Mouse (Mus musculus): ENCODE measurements around the gene Prdm16.

Prdm16 gene

DNA sequence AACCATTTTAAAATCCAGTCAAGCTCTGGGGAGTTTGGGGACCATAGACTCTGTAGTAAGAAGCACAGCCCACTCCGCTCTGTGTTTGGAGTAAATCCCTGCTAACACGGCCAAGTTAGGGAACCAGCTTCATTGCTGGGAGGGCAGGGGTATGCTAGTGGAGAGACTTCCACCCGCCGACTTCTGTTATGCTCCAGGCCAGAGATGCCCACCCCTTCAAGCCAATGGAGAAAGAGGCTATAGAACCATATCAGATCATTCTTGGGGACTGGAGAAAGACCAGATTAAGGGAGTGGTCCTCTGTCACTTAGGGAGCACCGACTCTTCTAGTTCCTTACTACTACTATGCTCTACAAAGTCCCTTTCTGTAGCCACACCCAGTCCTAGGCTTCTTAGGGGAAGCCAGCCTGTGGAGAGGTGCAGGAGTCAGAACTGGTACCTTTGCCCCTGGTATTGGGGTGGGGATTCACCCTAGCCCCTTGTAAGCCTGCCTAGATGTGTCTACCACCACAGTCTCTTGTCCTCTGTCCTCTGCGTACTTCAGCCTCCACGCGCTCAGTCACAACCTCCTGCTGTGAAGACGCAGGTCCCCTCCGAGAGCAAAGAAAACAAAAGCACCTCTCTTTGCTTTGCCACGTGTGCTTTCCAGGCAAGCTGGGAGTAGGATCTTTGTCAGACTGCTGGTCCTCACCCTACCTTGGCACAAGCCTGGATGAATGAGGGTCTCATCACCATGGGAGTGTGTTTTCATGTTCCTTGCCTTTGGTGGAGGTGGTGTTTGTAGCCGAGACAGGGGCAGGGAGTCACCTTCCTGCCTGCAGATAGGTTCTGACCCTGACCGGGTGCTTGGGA, 3.1 kb upstream of the Prdm16 start:
- no peak for DNase-seq

DNA sequence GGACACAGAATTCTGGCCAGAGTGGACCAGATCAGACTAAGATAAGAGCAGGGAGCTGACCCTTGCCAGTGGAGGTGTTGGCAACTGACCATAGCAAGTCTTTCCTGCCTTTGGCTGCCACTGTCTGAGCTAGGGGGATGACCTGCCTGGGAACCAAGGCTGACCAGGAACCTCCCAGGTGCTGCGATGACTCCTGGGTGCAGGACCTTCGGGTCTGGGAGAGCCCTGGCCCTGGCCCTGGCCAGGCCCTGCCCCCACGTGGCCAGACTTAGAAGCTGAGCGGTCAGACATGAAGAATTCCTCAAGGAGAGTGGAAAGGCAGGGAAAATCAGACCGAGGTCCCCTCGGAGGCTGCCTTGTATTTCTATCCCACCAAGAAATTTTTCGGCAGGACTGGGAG, 2.5 kb upstream of the Prdm16 start:
- peak; percentile 69 for DNase-seq

DNA sequence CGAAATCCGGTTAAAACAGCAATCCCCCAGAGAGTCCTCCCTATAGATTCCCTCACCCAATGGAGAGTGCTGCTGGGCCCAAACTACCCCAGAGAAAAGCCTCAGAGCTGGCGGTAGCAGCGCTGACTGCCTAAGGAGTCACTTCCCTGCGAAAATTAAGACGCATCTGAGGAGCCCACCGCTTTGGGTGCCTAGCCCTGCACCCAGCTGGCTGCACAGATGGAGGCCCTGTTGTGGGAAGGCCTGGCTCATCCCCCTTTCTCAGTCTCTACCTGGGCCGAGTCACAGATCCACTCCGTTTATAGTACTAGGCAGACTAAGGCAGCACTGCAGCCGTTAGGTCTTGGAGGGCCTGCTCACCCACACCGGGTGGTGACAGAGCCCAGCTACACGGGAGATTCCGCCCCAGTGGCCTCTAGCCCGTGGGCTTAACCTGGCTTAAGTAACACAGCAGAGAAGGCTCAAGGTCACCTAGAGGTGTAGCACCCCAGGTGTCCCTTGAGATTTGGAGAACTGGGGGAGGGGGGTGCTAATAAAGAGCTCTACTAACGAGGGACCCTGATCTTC, 1.7 kb upstream of the Prdm16 start:
- no peak for DNase-seq

DNA sequence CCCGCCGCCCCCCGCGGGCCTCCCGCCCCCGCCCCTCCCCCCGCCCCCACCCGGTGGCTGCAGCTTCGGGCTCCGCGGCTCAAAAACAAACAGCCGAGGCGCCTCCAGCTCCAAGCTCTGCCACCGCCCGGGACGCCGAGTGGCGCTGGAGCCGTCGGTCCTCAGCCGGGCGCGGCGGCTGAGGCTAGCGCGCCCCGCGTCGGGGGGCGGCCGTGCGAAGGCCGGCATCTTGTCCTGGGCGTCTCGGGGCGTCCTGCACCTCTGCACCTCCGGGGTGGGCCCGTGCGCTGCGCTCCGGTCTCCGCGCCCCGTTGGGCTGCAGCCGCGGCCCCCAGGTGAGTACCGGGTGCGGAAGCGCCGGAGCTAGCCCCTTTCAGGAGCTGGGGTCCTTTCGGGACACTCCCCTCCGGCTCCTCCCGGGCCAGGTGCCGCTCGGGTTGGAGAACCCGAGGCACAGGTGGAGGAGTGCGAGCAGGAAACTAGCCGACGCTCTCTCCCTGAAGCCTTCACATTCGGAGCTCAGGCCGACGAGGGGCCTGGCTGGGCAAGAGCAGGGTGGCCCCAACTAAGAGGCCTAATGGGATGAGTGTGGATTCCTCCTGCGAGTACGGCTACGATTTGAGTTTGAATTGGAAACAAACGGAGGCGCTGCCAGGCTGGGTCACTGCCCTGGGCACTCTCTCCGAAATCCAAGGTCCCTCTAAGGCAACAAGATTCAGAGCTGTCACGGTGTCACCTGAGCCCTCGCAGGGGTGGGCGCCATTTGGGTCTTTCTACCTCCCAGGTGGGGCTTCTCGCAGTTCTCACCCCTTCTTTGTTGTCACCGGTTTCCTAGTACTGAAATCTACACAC, 1.0 kb upstream of the Prdm16 start:
- peak; percentile 30 for DNase-seq

DNA sequence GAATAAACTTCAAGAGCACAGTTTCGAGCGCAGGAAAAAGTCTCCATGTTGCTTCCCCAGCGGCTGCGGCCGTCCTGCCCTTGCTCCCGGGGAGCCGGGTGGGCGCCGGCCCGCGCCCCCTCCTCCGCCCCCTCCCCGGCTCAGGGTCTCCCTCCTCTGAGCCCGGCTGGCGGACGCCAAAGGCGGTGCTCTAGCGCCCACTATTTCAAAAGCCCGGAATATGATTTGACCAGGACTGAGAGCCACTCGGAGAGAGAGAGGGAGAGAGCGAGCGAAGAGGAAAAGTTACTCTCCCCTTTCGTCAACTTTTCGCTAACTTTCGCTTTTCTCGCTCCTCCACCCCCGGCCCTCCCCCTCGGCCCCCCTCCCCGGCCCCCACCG, 630 bp downstream of the Prdm16 start:
- DNase-seq, result peak; percentile 63

DNA sequence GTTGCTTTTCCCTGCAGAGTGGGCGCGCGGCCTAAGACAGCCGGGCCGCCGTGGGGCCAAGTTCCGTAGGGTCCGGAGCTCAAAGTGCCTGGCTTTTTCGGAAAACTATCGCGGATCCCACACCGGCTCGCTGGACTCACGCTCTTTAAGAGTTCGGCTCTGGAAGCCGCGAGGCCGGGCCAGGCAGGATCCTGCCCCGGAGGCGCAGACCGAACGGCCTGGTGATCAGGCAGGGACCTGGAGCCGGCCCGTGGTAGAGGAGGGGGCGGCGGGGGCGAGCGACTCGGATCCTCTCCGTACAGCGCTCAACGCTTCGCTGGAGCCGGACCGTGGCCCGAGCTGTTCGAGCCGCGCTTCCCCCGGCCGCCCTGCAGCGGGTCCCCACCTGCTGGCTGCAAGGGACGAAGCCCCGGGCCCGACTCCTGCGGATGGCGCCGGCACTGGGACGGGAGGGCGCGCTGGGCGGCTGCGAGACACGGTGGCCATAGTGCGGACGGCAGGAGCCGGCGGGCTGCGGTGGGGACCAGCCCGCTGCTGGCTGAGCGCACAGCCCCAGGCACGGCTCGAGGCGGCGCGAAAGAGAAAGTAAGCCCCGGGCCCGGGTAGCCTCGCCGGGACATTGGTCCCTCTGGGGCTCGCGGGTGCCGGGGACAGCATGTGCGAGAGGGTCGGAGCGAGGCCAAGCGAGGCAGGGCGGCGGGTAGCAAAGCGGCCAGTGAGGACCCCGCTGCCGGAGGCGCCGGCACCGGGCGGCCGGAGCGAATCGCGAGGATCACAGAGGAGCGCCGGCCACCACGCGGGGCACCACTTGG, 1.2 kb downstream of the Prdm16 start:
- peak; percentile 77 for DNase-seq

DNA sequence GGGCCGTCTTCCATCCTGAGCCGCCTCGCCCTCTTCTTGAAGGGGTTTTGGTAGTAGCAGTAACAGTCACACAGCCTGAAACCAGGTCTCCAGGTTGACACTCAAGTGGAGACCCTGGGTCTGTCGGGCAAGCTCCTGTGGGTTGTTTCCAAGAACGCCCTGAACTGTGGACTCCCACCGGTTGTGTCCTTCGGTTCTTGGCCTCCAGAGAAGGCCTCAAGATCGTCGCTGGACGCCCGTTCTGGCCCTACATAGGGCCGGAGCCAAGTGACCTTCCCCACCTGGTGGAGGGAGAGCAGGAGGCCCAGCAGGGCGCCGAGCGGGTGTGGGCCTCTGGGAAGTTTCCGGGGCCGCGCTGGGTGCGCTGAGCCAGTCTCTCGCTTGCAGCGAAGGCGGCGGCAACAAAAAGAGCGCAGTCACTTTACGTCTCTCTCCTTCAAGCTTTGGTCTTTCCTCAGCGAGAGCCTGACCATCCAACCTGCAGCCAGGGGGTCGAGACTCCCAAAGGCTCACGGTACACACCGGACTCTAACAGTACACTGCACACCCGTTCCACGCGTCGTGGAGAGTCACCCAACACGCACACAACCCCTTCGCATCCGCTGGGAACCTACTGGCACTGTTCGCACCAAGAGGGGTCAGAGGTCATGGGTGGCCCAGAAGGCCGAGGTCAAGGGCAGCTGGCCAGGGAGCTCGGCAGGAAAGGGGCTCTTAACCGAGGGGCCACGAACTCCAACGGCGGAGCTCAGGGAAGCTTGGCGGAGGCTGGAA, 2.0 kb downstream of the Prdm16 start:
- peak; percentile 40 for DNase-seq

DNA sequence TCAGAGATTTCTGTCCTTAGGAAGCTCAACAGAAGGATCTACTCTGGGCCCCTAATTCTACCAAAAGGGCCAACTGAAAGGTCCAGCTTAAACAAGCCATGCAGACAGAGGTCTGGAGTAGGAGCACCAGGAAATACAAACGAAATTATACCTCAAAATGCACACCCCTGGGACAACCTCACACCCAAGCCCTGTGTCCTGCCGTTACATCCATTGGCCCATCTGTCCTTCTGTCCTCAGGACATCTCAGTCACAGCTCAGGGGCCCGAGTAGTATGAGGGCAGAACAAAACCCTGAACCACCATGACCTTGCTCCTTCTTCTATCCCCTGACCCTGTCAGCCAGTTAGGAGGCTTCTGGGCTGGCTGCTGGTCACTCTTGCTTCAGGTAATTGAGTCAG, 2.7 kb downstream of the Prdm16 start:
- DNase-seq, result no peak

DNA sequence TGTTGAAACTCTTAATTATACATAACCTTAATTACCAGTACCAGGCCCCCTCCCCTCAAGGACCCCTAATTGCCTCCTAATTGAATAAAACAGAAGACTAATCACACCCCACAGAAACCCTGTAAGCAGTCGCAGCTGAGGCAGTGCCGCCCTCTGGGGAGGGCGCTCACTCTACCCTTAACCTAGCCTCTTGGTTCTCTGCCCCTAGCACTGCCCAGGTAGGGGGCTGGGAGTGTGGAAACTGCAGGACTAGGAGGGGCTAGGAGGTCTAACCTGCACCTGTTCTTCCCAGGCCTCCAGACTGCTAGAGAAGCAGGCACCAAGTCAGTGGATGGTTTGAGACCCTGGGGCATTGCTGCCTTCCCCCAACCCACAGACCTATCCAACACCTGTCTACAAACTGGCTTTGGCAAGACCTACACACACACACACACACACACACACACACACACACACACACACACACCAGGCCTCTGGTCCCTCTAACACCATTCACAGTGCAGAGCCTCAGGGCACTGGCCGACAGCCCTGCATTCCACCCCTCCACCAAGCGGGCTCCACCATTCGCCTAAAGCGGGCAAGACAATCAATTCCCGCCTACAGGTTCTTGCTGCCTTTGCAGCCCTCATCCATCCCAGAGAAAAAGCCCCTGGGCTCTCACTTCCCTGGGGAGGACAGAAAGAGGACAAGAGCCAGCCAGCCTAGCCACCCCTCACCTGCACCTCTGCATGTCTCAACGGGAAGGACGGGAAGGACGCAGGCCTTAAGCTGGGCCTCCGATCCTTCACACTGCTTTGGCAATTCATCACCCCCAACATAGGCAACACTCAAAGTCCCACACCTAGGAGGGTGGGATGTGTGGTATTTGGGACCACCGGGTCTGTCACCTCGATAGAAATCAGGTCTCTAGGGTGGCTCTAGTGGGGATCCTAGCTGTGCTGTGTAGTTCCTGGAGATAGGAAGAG, 3.6 kb downstream of the Prdm16 start:
- DNase-seq, result peak; percentile 53

DNA sequence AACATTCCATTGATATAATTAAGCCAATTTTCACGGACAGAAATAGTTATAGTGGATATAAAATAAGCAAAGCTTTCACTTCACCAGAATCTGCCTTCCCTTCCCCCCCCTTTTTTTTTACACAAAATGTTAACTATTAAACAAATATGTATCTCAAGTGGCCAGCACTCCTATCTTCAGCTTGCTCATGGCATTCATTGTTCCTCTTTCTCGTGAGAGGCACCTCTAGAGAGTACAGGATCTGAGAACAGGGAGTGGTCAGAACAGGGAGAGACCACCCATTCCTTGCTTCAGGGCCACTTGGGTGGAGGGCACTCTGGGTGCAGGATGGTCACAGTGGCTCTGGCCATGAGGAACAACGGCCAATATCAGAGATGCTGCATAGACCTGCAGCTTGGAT, 5.9 kb downstream of the Prdm16 start:
- no peak for DNase-seq

DNA sequence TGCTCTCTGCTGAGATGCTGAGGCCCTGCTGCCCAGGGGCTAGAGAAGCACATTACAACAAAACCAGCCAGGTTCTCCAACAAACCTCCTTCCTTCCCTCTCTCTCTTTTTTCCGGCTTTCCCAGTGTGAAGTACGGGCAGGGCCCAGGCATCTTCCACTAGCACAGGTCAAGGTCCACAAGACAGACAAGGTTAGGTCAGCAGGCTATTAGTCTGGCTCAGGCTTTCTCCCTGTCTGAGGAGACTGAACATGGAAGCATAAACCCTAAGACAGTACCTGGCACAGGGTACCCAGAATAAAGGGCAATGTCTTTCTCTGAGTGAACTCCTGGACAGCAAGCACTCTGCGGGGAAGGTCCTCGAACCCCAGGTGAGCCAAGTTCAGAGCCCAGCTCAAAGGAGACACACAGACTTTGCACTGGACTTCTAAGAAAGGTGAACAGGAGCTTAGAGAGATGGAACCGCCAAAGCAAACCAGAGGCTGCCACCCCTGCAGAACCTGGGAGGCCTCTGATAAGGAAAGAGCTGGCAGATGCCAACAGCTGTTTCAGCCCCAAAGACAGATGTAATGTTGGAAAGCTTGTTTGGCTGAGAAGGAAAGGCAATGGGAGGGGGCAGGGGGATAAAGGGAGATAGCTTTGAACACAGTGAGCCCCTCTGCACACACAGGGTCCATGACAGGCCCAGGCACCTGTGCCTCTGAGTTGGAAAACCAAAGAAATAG, 9.1 kb downstream of the Prdm16 start:
- DNase-seq, result no peak

DNA sequence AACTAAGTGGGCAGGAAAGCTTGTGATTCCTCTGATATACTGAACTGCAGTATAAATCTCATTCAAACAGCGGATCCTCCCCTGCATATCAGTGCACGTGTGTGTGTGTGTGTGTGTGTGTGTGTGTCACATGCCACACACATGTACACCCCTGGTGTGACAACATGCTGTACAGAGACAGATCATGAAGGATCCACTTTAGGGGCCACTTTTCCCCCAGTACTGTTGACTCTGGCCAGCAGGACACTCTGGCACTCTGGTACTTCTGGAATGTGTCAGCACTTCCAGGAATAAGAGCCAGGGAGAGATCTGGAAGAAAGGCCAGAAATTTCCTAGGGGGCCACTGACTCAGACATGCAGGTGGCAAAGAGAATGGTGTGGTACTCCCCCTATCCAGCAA, 10.4 kb downstream of the Prdm16 start:
- no peak for DNase-seq

DNA sequence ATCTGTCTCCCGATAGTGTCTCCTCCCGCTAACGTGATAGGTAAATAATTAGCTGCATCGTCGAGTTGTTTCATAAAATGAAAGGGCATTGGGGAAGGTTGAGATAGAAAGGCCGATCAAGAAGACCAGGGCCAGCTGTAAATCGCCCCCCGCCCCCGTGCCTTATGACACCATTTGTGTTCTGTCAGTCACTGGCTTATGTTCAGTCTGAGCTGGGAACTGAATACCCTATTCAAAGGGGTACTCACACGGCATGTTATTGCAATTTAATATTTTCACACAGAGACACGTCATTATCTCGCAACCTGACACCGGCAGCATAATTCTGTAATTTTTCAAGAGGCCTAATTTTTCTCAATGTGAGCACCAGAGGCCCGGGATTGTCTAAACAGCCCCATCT, 11.0 kb downstream of the Prdm16 start:
- no peak for DNase-seq

DNA sequence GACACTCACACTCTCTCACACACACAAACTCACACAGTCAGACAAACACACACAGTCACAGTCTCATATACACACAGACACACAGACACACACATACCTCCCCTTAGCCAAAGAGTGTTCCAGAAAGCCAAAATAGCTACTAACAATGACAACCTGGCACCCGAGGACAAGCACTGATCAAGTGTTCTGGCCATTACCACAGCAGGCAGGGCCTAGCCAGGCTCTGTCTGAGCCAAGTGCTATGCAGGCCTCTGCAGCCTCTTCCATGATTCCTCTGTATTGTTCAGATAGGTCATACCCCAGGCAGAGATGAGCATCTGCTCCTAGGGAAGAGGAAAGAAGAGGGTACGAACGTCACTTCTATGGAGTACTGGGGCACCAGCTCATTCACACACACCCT, 13.4 kb downstream of the Prdm16 start:
- DNase-seq, result no peak

DNA sequence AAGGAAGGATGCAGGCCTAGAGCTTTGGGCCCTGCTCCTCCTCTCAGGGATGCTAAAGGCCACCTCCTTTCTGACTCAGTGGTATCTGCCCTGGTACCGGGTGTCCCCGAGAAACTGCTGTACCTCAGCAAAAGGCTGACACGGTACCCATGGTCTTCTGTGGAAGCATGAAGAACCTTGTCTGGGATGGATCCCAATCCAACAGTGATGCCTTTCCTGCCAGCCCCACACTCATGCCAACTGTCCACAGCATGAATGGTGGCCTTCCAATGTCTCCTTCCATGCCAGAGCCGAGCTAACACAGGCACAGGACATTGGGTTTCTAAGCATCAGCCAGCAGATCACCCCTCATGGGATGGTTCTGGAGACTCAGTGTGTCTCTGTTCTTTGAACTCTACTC, 14.2 kb downstream of the Prdm16 start:
- no peak for DNase-seq

DNA sequence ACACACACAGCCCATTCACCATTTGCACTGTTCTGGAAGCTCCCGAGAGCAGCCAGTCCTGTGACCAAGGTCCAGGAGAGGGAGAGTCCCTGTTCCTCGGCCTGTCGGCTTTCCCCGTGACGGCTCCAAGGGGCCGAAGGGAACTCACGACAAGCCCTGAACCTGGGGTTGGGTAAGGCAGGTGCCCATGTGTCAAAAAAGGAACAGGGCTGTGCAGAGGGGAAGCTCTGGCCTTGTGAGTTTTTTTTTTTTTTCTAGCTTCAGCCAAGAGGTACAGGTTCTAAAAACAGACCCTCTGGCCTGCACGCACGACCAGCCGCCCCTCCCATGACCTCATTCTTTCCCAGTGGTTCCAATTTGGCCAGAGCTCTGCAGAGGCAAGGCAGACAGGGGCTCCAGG, 25.5 kb downstream of the Prdm16 start:
- no peak for DNase-seq

DNA sequence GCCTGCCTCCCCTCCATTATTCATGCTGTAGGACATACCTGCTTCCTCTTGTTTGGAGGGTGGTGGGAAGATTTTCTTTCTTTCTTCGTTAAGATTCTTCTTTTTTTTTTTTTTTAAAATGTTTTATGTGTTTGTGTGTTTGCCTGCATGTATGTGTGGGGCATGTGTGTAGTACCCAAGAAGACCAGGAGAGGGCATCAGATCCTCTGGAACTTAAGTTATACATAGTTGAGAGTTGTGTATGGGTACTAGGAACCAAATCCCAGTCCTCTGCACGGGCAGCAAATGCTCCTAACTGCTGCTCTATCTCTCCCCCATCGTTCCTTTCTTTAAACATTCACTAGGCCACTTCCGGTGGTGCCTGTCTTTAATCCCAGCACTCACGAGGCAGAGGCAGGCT, 28.9 kb downstream of the Prdm16 start:
- no peak for DNase-seq

DNA sequence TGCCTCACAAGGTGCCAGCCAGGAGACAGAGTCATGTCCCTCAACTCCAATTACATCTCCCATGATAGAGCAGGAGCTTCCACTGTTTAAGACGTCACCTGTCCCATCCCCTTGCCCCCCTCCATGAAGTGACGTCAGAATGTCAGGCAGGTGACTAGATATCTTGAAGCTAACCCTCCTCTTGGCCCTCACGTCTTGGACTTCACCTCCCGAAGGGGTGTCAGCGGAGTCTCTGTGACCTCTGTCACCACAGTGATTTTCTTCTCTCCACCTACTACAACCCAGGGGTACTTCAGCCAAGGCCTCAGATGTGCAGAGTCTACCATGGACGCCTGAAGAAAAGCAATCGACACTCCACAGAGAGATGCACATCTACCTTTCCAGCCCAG, 32.2 kb downstream of the Prdm16 start:
- DNase-seq, result no peak

DNA sequence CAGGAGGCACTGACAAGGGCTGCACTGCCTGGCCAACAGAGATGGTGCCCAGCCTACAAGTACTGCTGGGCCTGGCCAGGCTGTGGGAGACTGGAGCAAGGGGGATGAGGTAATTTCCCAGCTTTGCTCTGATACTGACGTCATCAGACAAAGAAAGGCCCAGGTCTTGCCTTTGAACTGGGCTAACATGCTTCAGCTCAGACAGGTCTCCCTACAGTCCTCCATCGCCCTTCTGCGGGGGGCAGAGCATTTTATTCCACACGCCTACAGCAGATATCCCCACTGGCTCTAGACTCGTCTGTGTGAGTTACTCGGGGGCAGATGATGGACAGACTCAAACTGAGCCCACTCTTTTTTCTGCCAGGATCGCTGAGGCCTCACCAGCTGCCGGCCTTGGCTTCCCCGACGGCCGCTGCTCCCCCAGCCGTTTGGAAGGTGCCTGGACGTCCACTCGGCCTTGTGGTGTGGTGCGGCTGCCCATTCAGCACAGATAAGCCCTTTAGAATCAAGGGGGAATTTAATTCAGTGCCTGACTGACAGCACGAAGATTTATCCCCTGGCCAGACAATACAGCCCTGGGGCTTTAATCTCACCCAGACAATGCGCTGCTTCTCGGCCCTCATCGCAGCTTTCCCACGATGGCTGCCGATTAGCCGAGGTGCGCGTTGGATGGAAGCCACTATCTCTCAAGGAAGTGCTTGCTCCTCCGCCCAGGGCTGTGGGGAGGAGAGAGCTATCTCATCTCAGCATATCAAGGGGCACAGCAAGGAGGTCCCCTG, 32.8 kb downstream of the Prdm16 start:
- no peak for DNase-seq

Measured in kidney, postnatal 10 days (tissue).